Mouse (Mus musculus) limb, embryonic 14.5 days (tissue): Measurements from ENCODE around the gene Mmp9. TPM values are rescaled to one million over a fixed set of nuclear protein-coding genes. Genes with fewer than 3 reads are reported as not detected.

Experiments used
- ATAC-seq: fragments of 200-750 bp; cut with Nextera tagmentation; 2 replicates; pipeline ENCODE4 v1.8.0; 2017; ENCODE audit warnings: low read depth, moderate number of reproducible peaks, moderate TSS enrichment; ENCODE audit not compliant: low FRiP score
- DNase-seq: peaks from one replicate; pipeline ENCODE4 v3.0.0-alpha.2; 2015; ENCODE audit warnings: low spot score
- H3K27ac ChIP-seq: fragments of 300-500 bp; sonication (generic); replicated peaks from 2 replicates; pipeline ENCODE4 v1.5.1; 2014; ENCODE audit warnings: low read depth, mild to moderate bottlenecking, low read length, moderate library complexity, mixed read lengths
- H3K27me3 ChIP-seq: fragments of 300-500 bp; sonication (generic); 2 replicates; pipeline ENCODE4 v1.6.1; 2014; ENCODE audit warnings: low read length, mixed read lengths; ENCODE audit not compliant: control insufficient read depth, insufficient read depth
- H3K36me3 ChIP-seq: fragments of 300-500 bp; sonication (generic); 2 replicates; pipeline ENCODE4 v1.6.1; 2014; ENCODE audit warnings: mild to moderate bottlenecking, low read length, moderate library complexity, mixed read lengths; ENCODE audit not compliant: control insufficient read depth, insufficient read depth
- H3K4me1 ChIP-seq: fragments of 300-500 bp; sonication (generic); 2 replicates; pipeline ENCODE4 v1.6.1; 2014; ENCODE audit warnings: antibody characterized with exemption, low read length, mixed read lengths; ENCODE audit not compliant: control insufficient read depth, insufficient read depth
- H3K4me2 ChIP-seq: fragments of 300-500 bp; sonication (generic); replicated peaks from 2 replicates; pipeline ENCODE4 v1.6.1; 2014; ENCODE audit warnings: low read depth, mild to moderate bottlenecking, low read length, moderate library complexity; ENCODE audit not compliant: severe bottlenecking
- H3K4me3 ChIP-seq: fragments of 300-500 bp; sonication (generic); replicated peaks from 2 replicates; pipeline ENCODE4 v1.5.1; 2014; ENCODE audit warnings: low read length
- H3K9ac ChIP-seq: fragments of 300-500 bp; sonication (generic); 2 replicates; pipeline ENCODE4 v1.6.1; 2014; ENCODE audit warnings: mild to moderate bottlenecking, low read depth, low read length, moderate library complexity; ENCODE audit not compliant: severe bottlenecking
- H3K9me3 ChIP-seq: fragments of 300-500 bp; sonication (generic); 2 replicates; pipeline ENCODE4 v1.6.1; 2016; ENCODE audit warnings: low read length; ENCODE audit not compliant: control insufficient read depth
- POLR2A ChIP-seq: fragments of 200-500 bp; IDR thresholded peaks from 2 replicates; pipeline ENCODE4 v1.8.0; 2012; ENCODE audit warnings: inconsistent platforms, mild to moderate bottlenecking, moderate library complexity, borderline replicate concordance; ENCODE audit not compliant: insufficient read depth, insufficient read length; ENCODE audit errors: extremely low read depth
- WGBS: fragments of 180-500 bp; shearing (Covaris S2); extraction: QIAGEN DNeasy Blood & Tissue Kit; methylation state at CpG from one replicate; pipeline ENCODE4 v1.1.7; 2014; 5-methylcytosine and 5-hydroxymethylcytosine counted together
- polyA plus RNA-seq, 2 experiments: library from polyadenylated mRNA; depleted of rRNA in 1 of 2; stranded (reverse) in 1 of 2; unstranded in 1 of 2; fragments of >200 nt; fragmentation: Nextera tagmentation in 1 of 2; extraction: Ambion mirVana in 1 of 2; gene quantifications; 2 replicates each; pipeline versions ENCODE4 v1.2.1 to v1.2.3; 2012 to 2014

Gene Mmp9
- polyA plus RNA-seq, 2 experiments, result 16.7 to 19.1 TPM

GRCm38 (mm10) chr2:164964242-164964894 is 23.8 kb downstream of the Mmp9 start:
- peaks cover 33% of the 10 kb centered on the region for H3K27me3 ChIP-seq
- peaks cover 7% of the 10 kb centered on the region; the same call in 1 of the 2 replicates for H3K4me1 ChIP-seq
- no peaks in the 10 kb centered on the region for H3K36me3 ChIP-seq
- H3K9me3 ChIP-seq, result no peaks in the 10 kb centered on the region
- H3K9ac ChIP-seq, result no peak overlapping the region
- ATAC-seq (no peak), DNase-seq (no peak)
- H3K27ac ChIP-seq, result no peak overlapping the region
- no peak overlapping the region for H3K4me3 ChIP-seq
- WGBS, result 44% methylated on average over 8 of the region's 9 CpGs
- no peak for TF ChIP-seq POLR2A
- H3K4me2 ChIP-seq, result no peak overlapping the region

GRCm38 (mm10) chr2:164964981-164965380 is 24.4 kb downstream of the Mmp9 start:
- Histone ChIP-seq H3K36me3 (no peaks in the 10 kb centered on the region), H3K4me2 (no peak overlapping the region), H3K27me3 (peaks cover 39% of the 10 kb centered on the region), H3K4me1 (peaks cover 7% of the 10 kb centered on the region; the same call in 1 of the 2 replicates), H3K9ac (no peak overlapping the region), H3K9me3 (no peaks in the 10 kb centered on the region), H3K27ac (no peak overlapping the region), H3K4me3 (no peak overlapping the region)
- DNase-seq (no peak), ATAC-seq (no peak)
- WGBS, result 79% methylated on average over 1 of the region's 1 CpGs
- no peak for TF ChIP-seq POLR2A

GRCm38 (mm10) chr2:164966381-164966780 is 25.8 kb downstream of the Mmp9 start:
- no peaks in the 10 kb centered on the region for H3K36me3 ChIP-seq
- no peak for ATAC-seq
- H3K27me3 ChIP-seq, result peaks cover 53% of the 10 kb centered on the region
- H3K4me1 ChIP-seq, result peaks cover 12% of the 10 kb centered on the region; the same call in 1 of the 2 replicates
- peak; percentile 66 for DNase-seq
- no peaks in the 10 kb centered on the region for H3K9me3 ChIP-seq
- no peak overlapping the region for H3K4me3 ChIP-seq
- H3K4me2 ChIP-seq, result no peak overlapping the region
- TF ChIP-seq POLR2A, result no peak
- H3K27ac ChIP-seq, result no peak overlapping the region
- 25% methylated on average over 8 of the region's 8 CpGs for WGBS
- H3K9ac ChIP-seq, result no peak overlapping the region

DNA sequence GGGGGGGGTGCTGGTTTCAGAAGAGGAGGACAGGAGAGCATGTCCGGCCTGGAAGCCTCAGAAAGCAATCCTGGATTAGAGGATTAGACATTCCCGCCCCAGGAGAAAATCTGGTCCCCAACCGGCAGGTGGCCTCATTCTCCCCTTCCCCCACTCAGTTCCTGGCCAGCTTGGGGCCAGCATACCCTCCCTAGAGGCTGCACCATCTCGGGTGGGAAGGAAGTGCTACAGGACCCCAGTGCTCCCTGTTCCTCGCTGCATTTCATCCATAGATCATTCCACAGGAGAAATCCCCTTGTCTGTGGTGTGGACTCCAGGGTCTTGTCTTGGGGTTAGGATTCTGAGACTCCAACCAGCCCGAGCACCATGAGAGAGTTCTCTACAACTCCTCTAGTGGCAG is 26.6 kb downstream of the Mmp9 start:
- H3K4me2 ChIP-seq, result no peak overlapping the region

DNA sequence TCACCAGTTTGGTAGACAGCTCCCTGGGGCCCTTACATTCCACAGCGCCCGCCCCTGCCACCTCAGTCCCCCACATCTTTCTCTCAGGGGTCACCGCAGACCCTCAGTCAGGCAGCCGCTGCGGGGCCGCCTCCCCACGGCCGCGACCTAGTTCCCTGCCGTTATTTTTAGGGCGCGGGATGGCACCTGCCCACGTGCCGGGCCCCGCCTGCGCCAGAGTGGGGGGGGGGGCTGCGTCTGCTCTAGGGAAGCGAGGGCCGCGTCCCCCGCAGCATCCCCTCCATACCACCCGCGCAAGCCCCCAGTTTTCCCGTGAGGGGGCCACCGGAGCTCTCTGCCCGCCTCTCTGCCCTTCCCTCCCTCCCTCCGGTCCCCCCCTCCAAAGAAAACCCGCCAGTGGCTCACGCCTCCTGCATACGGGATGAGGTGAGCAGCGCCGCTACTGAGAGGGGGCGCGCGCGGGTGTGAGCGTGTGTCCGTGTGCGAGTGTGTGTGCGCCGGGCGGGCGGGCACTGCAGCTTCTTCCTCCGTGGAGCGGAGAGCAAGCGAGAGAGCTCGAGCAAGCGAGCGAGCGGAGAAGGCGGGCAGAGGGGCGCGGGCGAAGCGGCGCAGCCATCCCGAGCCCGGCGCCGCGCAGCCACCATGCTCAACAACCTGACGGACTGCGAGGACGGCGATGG is 27.3 kb downstream of the Mmp9 start:
- Histone ChIP-seq H3K4me1 (peaks cover 12% of the 10 kb centered on the region; the same call in 1 of the 2 replicates), H3K36me3 (no peaks in the 10 kb centered on the region), H3K27ac (no peak overlapping the region), H3K27me3 (peaks cover 61% of the 10 kb centered on the region), H3K4me2 (peak overlapping the region; percentile 49), H3K9ac (no peak overlapping the region), H3K4me3 (peak overlapping the region; percentile 26), H3K9me3 (no peaks in the 10 kb centered on the region)
- DNase-seq (no peak), ATAC-seq (0 out of 2 replicates have a peak, but pooled peaks have one; percentile 43)
- no peak for TF ChIP-seq POLR2A
- 2% methylated on average over 56 of the region's 65 CpGs for WGBS

More for the DNA sequence above, 26.6 kb downstream of the Mmp9 start:
- no peaks in the 10 kb centered on the region for H3K36me3 ChIP-seq
- no peak overlapping the region for H3K27ac ChIP-seq
- no peaks in the 10 kb centered on the region for H3K9me3 ChIP-seq
- DNase-seq (no peak), ATAC-seq (no peak)
- no peak overlapping the region for H3K9ac ChIP-seq
- H3K4me1 ChIP-seq, result peaks cover 12% of the 10 kb centered on the region; the same call in 1 of the 2 replicates
- no peak for TF ChIP-seq POLR2A
- 12% methylated on average over 6 of the region's 6 CpGs for whole genome bisulfite sequencing
- no peak overlapping the region for H3K4me3 ChIP-seq
- peaks cover 61% of the 10 kb centered on the region for H3K27me3 ChIP-seq
